Mouse (Mus musculus) heart, postnatal 25 days (tissue): ENCODE measurements around the gene Drosha. TPM values are rescaled to one million over a fixed set of nuclear protein-coding genes. Genes with fewer than 3 reads are reported as not detected.

Experiments
- DNase-seq: peaks from one replicate; pipeline ENCODE4 v3.0.0; 2022; ENCODE audit warnings: low spot score
- intact Hi-C: fragments of 180-260 bp; cut with DNase I; formaldehyde crosslinking; loops from one replicate; pipeline ENCODE4 v1.15.1; 2025
- total RNA-seq, 2 experiments: library from RNA; stranded (reverse); gene quantifications; 2 replicates each; pipeline ENCODE4 v1.2.3; 2021

Drosha gene
- total RNA-seq, 2 experiments from 2014 or later, result 35.2 to 35.8 TPM

DNA sequence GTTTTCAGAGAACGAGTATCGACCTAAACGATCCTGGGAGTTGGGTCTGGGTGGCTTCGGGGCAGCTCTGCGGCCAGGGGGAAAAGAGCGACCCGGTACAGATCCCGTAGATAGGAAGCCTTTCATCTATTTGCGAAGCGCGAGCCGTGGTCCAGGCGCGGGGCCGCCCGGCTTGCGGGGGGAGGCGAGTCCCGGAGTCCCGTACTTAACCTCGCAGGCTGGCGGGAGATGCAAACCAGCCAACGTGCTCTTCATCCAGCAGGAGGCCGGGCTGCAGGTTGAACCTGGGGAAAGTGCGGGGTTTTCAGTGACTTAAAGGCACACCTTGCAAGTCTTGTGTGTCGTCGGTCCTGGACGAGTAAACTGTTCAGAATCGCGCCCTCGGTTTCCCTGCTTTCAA, 350 bp downstream of the Drosha start:
- intact Hi-C loops, result no loop called here
- DNase-seq, result no peak

DNA sequence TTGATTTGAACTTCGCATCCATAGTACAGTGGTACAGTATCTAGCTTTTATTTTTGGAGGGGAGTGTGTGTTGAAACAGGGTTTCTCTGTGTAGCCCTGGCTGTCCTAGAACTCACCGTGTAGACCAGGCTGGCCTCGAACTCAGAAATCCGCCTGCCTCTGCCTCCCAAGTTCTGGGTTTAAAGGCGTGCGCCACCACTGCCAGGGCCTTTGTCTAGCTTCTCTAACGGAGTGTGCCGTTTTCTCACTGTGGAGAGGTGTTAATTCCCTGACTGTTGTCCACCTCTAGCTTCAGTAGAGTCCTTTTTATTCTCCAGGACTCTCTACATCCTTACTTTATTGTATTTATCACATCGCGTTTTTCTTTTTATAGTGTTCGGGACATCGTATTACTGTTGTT, 793 bp downstream of the Drosha start:
- intact Hi-C loops, result no loop called here

DNA sequence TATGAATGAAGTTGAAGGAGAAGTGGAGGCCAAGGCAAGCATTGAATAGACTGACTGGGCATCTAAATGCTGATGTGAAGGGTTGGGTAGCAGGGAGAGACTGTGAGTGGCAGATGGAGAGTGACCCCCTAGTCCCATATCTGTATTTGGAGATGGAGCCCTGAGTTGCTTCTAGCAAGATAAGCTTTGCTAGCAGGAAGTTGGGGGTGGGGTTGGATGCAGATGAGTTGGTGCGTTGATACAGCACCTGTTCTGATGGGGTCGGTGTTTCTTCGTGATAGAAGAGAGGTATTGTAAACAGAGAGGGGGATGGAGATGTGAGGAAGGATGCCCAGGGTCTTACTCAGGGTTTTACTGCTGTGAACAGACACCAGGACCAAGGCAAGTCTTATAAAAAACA, 5.3 kb downstream of the Drosha start:
- intact Hi-C loops, result no loop called here

More for the DNA sequence above, 793 bp downstream of the Drosha start:
- DNase-seq, result no peak

DNA sequence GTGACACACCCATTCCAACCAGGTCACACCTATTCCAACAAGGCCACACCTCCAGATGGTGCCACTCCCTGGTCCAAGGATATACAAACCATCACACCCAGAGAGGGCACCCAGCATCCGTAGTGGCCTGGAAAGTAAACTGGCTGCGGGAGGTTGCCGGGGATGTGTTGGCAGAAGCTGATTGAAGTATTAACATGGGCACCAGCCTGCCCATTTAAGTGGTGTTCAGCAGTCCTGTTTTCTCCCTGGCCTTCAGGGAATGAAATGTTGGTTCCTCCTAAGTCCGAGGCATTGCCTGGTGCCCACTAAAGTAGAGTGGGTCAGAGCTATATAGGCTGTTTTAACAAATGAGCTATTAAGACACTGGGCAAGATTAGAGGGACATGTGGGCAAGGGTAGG, 8.0 kb downstream of the Drosha start:
- DNase-seq, result no peak
- intact Hi-C loops, result no loop called here

More for the DNA sequence above, 5.3 kb downstream of the Drosha start:
- DNase-seq, result no peak

DNA sequence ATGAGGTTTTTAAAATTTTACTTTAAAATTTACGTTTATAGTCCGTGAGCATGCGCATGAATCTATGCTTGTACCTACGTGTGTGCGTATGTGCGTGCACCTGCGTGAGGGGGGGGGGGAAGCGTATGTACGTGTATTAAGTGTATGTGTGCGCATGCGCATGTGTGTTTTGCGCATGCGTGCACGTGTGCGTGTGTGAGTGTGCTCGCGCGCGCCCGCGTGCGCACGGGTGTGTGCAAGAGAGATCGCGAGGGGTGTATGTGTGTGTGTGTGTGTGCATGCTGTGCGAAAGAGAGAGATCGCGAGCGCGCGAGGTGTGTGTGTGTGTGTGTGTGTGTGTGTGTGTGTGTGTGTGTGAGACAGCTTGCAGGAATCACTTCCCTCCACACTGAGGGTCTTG, 8.8 kb downstream of the Drosha start:
- intact Hi-C loops, result no loop called here
- DNase-seq, result no peak

DNA sequence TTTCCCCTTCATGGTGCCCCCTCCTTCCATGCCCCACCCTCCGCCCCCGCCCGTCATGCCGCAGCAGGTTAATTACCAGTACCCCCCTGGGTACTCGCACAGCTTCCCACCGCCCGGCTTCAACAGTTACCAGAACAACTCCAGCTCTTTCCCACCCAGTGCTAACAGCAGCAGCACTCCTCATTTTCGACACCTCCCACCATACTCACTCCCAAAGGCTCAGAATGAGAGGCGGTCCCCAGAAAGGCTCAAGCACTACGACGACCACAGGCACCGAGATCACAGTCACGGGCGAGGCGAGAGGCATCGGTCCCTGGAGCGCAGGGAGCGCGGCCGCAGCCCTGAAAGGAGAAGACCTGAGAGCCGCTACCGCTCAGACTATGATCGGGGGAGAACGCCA, 9.6 kb downstream of the Drosha start:
- no peak for DNase-seq
- intact Hi-C loops, result no loop called here

DNA sequence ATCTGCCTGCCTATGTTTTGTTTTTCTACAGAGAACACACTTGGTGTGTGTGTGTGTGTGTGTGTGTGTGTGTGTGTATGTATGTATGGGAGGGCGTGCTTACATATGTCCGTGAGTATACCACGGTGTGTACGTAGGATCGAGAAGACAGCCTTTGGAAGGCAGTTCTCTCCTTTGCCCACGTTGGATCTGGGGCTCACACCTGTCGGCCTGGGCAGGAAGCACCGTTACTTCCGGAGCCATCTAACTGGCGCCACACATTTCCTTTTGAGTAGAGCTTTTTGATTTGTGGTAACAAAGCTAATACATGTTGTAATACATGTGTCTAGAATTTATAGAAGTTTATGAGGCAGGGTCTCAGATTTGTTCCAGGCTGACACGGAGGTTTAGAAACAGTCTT, 16.1 kb downstream of the Drosha start:
- intact Hi-C loops, result no loop called here
- DNase-seq, result no peak

DNA sequence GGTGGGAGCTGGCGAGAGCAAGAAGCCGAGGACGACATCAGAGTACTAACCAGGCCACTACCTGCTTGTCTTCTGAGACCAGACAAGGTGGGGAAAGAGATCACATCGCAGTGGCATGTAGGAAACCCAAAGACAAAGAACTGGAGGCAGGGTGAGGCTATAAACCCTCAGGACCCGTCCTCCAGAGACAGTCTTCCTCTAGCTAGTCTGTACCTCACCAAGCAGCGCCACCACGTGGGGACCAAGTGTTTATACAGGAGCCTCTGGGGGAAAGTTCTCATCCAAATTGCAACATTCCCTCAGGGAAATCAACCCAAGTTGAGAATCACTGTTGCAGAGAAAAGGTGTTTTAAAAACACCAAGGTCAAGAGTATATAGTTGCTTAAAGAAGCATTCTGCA, 18.2 kb downstream of the Drosha start:
- intact Hi-C loops, result no loop called here
- no peak for DNase-seq

DNA sequence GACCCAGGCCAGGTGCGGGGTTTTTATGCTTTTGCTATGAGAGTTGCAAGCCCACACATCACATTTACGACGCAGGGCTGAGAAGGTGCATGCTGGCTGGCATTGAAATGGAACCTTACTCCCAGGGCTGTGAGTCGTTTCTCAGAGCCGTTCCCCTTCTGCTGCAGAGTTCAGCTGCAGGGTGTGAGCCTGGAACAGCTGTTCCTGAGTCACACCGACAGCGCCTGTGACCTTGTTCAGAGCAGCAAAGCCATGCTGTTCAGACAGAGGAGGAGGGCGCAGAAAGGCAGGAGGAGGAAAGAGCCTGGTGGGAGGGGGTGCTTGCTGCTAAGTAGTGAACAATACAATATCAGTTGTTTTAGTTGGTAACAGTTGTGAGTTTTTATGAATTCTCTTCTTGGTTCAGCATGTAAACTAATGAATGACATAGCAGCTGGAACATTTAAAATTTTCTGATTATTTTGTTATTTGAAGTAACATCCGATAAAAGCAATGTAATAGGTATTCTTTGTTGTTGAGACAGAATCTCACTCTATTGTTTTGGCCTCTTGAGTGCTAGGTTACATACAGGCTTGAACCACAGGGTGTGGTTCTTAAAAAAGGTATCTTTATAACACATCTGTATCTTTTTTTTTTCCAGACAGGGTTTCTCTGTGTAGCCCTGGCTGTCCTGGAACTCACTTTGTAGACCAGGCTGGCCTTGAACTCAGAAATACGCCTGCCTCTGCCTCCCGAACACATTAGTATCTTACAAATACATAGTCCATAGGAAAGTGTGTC, 23.8 kb downstream of the Drosha start:
- intact Hi-C loops, result no loop called here
- DNase-seq, result no peak

DNA sequence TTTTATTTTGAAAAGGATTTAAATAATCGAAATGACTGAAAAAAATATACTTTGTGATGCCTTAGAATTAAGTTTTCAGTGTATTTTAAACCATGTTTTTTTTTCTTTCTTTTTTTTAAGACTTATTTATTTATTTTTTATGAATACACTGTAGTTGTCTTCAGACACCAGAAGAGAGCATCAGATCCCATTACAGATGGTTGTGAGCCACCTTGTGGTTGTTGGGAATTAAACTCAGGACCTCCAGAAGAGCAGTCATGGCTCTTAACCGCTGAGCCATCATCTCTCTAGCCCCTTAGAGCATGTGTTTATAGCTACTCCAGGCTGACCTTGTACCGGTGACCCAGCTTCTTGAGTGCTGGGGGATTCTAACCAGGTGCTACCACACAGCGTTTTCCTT, 24.8 kb downstream of the Drosha start:
- intact Hi-C loops, result no loop called here
- DNase-seq, result no peak

DNA sequence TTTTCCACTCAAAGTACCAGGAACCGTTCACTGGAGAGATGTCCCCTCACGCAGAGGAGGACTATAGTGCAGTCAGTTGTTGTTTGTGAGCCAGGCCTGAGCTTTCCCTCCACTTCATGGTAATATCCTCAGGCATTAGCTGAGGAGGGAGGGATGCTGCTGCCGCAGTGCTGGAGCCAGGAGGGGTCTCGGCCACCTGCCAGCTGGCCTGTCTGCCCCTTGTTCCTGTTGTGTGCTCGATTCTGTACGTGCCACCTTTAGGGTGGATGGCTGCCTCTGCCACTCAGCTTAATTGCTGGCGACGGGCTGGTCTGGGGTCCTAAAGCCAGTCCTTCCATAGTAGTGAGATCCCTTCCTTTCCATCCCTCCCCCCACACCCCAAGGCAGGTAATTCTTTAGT, 28.9 kb downstream of the Drosha start:
- intact Hi-C loops, result no loop called here
- DNase-seq, result no peak

DNA sequence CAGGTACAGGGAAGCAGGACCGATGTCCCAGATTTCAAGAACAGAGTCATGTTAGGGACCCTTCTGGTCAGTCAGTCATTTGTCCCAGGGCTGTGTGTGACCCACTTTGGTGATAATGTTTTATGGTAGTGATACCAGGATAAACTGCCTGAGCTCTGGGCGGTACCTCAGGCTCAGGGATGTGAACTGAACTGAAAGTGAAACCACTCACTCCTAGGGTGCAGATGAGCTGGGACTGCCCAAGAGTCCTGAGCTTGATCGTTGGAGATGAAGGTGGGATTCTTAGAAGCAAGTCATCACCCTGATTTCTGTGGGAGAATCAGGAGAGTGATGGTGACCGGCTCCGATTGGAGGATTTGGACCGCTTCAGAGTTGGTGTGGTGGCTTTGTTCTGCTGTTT, 32.2 kb downstream of the Drosha start:
- intact Hi-C loops, result no loop called here
- no peak for DNase-seq

DNA sequence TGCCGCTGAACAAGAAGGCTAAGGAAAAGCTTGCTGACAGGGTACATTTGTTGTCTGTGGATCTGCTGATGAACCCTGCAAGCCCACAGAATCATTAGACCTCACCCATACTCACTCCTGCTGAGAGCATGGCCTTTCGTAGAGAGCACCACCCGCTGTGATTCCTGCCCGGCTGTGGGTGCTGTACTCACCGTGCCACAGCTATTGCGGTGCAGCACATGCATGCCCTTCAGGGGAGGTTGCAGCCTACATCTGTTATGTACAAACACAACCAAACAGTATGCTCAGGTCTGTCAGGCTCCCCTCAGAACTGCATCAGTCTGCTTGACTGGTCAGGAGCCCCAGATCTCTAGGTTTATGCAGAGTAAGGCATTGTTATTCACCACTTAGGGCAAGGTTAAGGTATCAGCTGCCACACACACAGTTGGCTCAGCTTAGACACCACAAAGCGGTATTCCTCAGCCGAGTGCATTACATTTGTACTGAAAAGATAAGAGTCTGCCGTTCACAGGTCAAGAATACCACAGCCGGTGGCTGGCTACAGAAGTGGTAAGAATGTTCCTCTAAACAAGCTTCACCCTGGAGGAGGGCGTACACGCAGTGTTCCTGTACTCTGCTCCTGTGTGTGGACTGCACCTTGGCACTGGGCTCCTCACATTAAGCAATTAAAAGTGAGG, 33.4 kb downstream of the Drosha start:
- intact Hi-C loops, result no loop called here
- no peak for DNase-seq

DNA sequence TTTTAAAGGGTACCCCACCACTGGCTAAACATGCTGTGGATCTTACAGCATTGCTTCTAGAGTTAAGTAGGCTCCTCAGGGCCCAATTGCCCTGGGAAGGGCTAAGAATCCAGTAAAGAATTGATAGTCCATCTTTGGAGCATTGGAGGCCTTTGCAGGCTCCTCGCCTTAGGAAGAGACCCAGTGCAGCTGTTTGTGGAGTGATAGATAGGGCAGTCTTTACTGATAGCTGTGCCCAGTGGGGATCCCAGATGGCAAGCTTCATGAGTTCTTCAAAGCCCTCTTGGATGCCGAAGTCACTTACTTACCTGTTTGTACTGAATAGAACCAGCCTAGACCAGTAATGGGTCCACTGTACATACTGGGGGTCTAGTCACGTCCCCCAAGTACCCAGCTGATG, 34.0 kb downstream of the Drosha start:
- intact Hi-C loops, result no loop called here
- DNase-seq, result no peak

DNA sequence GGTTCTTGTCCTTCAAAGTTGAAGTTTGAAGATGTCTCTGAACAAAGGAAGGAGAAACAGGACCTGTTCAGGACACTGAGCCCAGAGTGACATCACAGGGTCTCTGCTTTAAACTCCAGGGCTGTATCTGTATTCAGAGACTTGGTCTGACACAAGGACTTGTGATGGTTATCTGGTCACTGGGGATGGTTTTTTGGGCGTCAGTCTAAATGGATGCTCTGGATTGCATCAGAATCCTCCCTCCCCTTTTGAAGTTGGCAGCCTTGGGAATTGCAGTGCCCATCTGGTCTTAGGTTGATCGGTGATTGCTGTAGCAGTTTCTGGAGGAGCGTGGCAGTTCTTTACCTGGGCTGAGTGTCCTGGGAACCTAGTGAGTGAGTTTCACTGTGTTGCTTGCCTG, 37.4 kb downstream of the Drosha start:
- intact Hi-C loops, result no loop called here
- DNase-seq, result no peak

DNA sequence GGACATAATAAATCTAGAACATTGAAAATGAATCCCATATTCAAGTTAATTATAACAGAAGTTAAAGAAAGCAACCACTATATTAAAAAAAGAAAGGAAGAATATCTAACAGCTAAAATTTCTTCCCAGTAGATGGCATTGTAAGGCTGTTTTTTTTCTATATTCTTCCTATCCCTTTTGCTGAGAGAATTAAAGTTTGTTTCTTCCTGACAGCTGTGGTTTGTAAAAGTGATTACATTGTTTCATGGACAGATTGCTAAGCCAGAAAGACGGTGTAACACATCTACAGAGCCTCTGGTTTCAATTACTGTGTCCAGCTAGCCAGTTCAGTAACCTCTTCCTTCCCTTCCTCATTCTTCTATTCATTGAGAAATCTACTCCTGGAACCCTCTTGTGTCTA, 39.1 kb downstream of the Drosha start:
- intact Hi-C loops, result no loop called here
- no peak for DNase-seq

DNA sequence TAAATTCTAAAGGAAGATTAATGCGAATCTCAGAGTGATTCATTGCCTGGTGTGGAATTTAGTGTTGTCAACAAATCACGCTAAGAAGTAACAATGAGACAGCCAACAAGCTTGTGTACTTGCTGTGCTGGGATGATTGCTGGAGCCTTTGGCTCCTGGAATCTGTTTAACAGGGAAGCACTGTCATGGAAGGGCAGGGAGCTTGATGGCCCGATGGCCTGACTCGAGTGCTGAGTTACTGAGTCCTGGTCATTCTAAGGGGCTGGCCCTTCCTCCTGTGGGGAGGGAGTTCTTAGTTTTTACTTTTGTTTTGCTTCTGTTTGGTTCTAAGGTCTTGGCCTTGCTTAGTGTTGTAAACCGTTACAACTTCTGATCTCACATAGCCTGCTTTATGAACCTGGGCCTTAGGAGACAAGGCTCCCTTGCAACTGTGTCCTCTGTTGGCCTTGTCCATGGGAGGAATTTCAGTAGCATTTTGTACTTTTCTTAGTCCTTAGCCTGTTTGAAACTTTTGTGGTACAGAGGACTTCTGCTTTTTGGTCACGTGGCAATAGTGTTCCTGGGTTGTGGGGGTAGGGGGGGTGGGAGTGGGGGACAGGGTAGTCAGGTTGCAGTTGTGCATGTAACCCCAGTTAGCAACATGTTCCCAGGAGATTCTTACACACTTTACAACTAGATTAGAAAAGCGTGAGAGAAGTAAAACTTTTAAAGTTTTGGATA, 41.1 kb downstream of the Drosha start:
- DNase-seq, result no peak
- intact Hi-C loops, result no loop called here

DNA sequence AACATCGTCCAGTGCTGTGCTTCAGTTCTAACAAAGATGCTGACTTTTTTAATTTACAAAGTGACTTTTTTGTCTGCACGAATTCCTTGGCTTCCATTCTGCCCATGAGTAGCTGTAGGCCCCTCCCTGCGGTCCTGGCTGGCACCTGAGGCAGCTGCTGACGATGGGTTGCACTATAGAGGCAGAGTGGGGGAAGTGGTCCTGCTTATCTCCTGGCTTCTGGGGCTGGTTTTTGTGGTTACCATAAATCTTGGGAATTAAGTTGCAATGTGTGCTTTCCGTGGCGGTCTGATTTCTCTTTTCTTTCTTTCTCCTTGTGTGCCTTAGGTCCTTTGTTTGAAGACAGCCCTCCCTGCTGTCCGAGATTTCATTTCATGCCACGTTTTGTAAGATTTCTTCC, 42.7 kb downstream of the Drosha start:
- no peak for DNase-seq
- intact Hi-C loops, result no loop called here

DNA sequence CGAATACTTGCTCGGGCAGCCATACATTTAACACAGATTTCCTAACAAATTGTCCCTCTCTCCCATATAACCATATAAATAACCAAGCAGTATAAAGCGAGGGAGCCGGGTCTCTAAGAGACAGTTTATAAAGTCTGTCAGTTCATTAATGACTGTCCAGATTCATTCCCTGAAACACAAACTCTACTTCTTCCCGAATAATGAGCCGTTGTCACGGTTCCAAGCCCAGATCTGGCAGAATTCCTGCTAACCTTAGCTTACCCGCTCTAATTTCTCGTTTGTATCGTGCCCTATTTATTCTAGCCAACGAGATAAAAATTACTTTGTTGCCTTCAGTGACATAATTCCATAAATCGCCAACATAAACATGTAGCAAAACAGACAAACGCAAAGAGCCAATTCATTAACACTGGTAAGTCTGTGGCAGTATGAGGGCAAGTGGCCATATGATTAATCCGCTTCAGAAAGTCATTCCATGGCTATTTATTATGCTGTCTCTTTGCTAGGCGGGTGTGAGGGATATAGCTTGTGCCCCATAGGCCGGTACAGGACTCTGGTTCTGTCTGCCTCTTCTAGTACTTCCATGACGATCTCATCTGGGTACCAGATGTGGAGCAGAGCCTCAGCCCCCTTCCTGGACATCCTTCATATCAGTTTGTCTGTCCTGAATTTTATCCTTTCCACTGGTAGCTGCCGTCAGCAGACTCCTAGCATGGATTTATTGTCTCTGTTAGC, 51.0 kb downstream of the Drosha start:
- DNase-seq, result no peak
- intact Hi-C loops, result no loop called here

DNA sequence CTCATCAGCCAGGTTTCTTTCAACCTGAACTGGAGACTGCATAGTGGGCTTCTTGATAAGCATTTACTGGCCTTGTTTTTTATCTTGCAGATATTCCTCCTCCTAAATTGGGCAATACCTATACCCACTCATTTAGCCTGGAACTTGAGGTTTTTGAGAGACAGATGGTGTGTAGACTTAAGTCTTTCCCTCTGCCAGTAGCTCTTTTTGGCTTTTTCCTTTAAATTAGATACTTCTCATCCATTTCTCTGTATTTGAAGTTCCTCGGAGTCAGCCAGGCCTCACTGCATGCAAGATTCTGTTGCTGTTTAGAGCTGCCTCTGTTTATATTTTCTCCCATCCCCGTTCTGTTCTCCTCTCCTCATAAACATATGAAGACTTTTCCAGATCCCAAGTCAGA, 51.7 kb downstream of the Drosha start:
- DNase-seq, result no peak
- intact Hi-C loops, result no loop called here

DNA sequence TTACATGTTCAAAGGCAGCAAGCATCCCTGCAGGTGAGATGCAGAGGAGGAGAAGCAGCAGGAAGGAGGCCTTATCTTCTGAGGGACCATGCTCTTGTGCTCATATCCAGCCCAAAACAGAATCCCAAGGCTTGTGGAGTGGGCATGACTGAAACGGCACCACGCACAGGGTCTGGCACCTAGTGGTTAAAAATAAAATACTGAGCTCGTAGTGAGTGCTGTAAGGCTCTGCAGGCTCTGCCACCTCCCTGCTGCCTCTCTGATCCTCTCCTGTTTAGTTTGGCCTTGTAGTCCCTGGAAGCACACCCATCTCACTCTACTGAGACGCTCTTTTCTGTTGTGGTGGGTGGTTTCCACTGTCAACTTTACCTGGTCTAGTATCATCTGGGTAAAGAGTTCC, 52.3 kb downstream of the Drosha start:
- no peak for DNase-seq
- intact Hi-C loops, result no loop called here
